Mouse (Mus musculus) frontal cortex, adult (tissue): ENCODE measurements at regions not wholly inside any gene's neighbourhood (a gene's known extent, or its start where the extent isn't known, plus 50 kb on each side); places are given as distances from the start of the nearest gene placed in this dataset.
A peak's percentile ranks its signal among the peaks of the same experiment; 100 is the strongest.

Experiments
- ATAC-seq: cut with Nextera tagmentation; 2 replicates; pipeline ENCODE4 v1.9.2; 2017; ENCODE audit warnings: mild to moderate bottlenecking, moderate library complexity, mixed read lengths; ENCODE audit not compliant: low TSS enrichment

GRCm38 (mm10) chr6:111883946-111884345, 389.6 kb upstream of the Lmcd1 start:
- ATAC-seq: no peak

GRCm38 (mm10) chr6:111911997-111912396, 361.6 kb upstream of the Lmcd1 start:
- ATAC-seq: peak; percentile 31; the same call in 1 of the 2 replicates

GRCm38 (mm10) chr6:111913771-111914405, 359.7 kb upstream of the Lmcd1 start:
- no peak for ATAC-seq

GRCm38 (mm10) chr6:111917248-111917721, 356.3 kb upstream of the Lmcd1 start:
- no peak for ATAC-seq

- no peak for ATAC-seq
Observed at GRCm38 (mm10) chr6:111917868-111918597, 355.5 kb upstream of the Lmcd1 start.

GRCm38 (mm10) chr6:111932596-111932995, 341.0 kb upstream of the Lmcd1 start:
- no peak for ATAC-seq

- ATAC-seq: no peak
Observed at GRCm38 (mm10) chr6:111954401-111954800, 319.2 kb upstream of the Lmcd1 start.

- ATAC-seq: no peak
Observed at GRCm38 (mm10) chr6:111965766-111966165, 307.8 kb upstream of the Lmcd1 start.

GRCm38 (mm10) chr6:111985452-111985851, 288.1 kb upstream of the Lmcd1 start:
- ATAC-seq: peak; percentile 38; the same call in 1 of the 2 replicates

- no peak for ATAC-seq
Observed at GRCm38 (mm10) chr6:111995823-111996222, 277.7 kb upstream of the Lmcd1 start.

GRCm38 (mm10) chr6:112003784-112004471, 269.6 kb upstream of the Lmcd1 start:
- no peak for ATAC-seq

GRCm38 (mm10) chr6:112026261-112027205, 247.0 kb upstream of the Lmcd1 start:
- peak; percentile 85 for ATAC-seq

GRCm38 (mm10) chr6:112050548-112051184, 222.9 kb upstream of the Lmcd1 start:
- no peak; the same call in 1 of the 2 replicates for ATAC-seq

- ATAC-seq: no peak
Observed at GRCm38 (mm10) chr6:112052193-112052592, 221.4 kb upstream of the Lmcd1 start.

GRCm38 (mm10) chr6:112057895-112058294, 215.7 kb upstream of the Lmcd1 start:
- no peak for ATAC-seq

- ATAC-seq: no peak
Observed at GRCm38 (mm10) chr6:112062956-112063355, 210.6 kb upstream of the Lmcd1 start.

GRCm38 (mm10) chr6:112090597-112090996, 183.0 kb upstream of the Lmcd1 start:
- ATAC-seq: no peak

- peak; percentile 93 for ATAC-seq
Observed at GRCm38 (mm10) chr6:112091125-112091763, 182.3 kb upstream of the Lmcd1 start.

GRCm38 (mm10) chr6:112093300-112093699, 180.3 kb upstream of the Lmcd1 start:
- ATAC-seq: peak; percentile 81

- ATAC-seq: no peak
Observed at GRCm38 (mm10) chr6:112097699-112098098, 175.9 kb upstream of the Lmcd1 start.
